Mouse (Mus musculus) left cerebral cortex, postnatal 4 days (tissue): ENCODE results near the gene Vwa8. TPM values are rescaled to one million over a fixed set of nuclear protein-coding genes. Genes with fewer than 3 reads are reported as not detected.
A peak's percentile ranks its signal among the peaks of the same experiment; 100 is the strongest.

Source experiments
- DNase-seq: peaks from one replicate; pipeline ENCODE4 v3.0.0-alpha.2; 2022
- intact Hi-C: fragments of 180-260 bp; cut with DNase I; formaldehyde crosslinking; loops from one replicate; pipeline ENCODE4 v1.15.1; 2025
- total RNA-seq, 2 experiments: library from RNA; stranded (reverse); gene quantifications; 2 replicates each; pipeline ENCODE4 v1.2.3; 2021

Vwa8 gene
- total RNA-seq, 2 experiments from 2014 or later, result 16.8 to 17.1 TPM

GRCm38 (mm10) chr14:79244571-79244970, 395.7 kb downstream of the Vwa8 start:
- DNase-seq, result peak; percentile 75
- intact Hi-C loops, result no loop called here

GRCm38 (mm10) chr14:79251727-79252285, 403.0 kb downstream of the Vwa8 start:
- intact Hi-C loops, result no loop called here
- no peak for DNase-seq

Other genes with a start within 250 kb of the Vwa8 start
- 10 to 100 TPM; 61.0 to 64.8 TPM for gene Dgkh, start 116.3 kb upstream of the Vwa8 start, total RNA-seq